Mouse (Mus musculus) kidney, adult 2 months (tissue): ENCODE measurements around the gene Zfp423. TPM values are rescaled to one million over a fixed set of nuclear protein-coding genes. Genes with fewer than 3 reads are reported as not detected.

Experiments used
- DNase-seq: peaks from one replicate; pipeline ENCODE4 v3.0.0; 2021
- H3K27ac ChIP-seq: fragments of 200-500 bp; 2 replicates; pipeline ENCODE4 v1.5.1; 2012; ENCODE audit warnings: low read depth, low read length, control low read depth, inconsistent platforms; ENCODE audit not compliant: insufficient read depth
- H3K27me3 ChIP-seq: fragments of 200-500 bp; replicated peaks from 2 replicates; pipeline ENCODE4 v1.6.1; 2012; ENCODE audit warnings: mild to moderate bottlenecking, moderate library complexity, low read length, inconsistent platforms; ENCODE audit not compliant: control insufficient read depth, insufficient read depth
- H3K36me3 ChIP-seq: fragments of 200-500 bp; 2 replicates; pipeline ENCODE4 v1.6.1; 2012; ENCODE audit warnings: mild to moderate bottlenecking, moderate library complexity, low read length, inconsistent platforms; ENCODE audit not compliant: control insufficient read depth, insufficient read depth
- H3K4me1 ChIP-seq: fragments of 200-500 bp; 2 replicates; pipeline ENCODE4 v1.6.1; 2011; ENCODE audit warnings: low read length; ENCODE audit not compliant: control insufficient read depth, insufficient read depth
- H3K4me3 ChIP-seq: fragments of 200-500 bp; 2 replicates; pipeline ENCODE4 v1.5.1; 2011; ENCODE audit warnings: mild to moderate bottlenecking, low read depth, low read length, control low read depth; ENCODE audit not compliant: insufficient read depth
- CTCF ChIP-seq: fragments of 200-500 bp; conservative IDR thresholded peaks from 2 replicates; pipeline ENCODE4 v1.5.1; 2011; ENCODE audit warnings: low read depth, mild to moderate bottlenecking, control low read depth, low read length, moderate library complexity, mixed read lengths; ENCODE audit not compliant: insufficient read depth, insufficient read length
- POLR2A ChIP-seq: fragments of 200-500 bp; IDR thresholded peaks from one replicate; pipeline ENCODE4 v1.6.1; 2011; ENCODE audit warnings: low read depth, low read length, control low read depth
- WGBS: fragments of 180-500 bp; shearing (Covaris S2); methylation state at CpG from one replicate; pipeline ENCODE4 v1.1.7; 2018; 5-methylcytosine and 5-hydroxymethylcytosine counted together
- polyA plus RNA-seq: library from polyadenylated mRNA; depleted of rRNA; stranded (reverse); fragments of >200 nt; gene quantifications from 2 replicates; pipeline ENCODE4 v1.2.3, GENCODE M21; 2012

The Zfp423 gene
- polyA plus RNA-seq, 1 experiment = 4.1 TPM

GRCm38 (mm10) chr8:87767882-87768281, 191.5 kb downstream of the Zfp423 start:
- no peak for TF ChIP-seq CTCF
- no peak for TF ChIP-seq POLR2A
- DNase-seq = no peak
- H3K4me3 ChIP-seq = no peak overlapping the region
- H3K36me3 ChIP-seq = no peaks in the 10 kb centered on the region
- no peaks in the 10 kb centered on the region for H3K27me3 ChIP-seq
- 69% methylated on average over 9 of the region's 9 CpGs for WGBS
- H3K27ac ChIP-seq = no peak overlapping the region
- H3K4me1 ChIP-seq = no peaks in the 10 kb centered on the region

- DNase-seq = no peak
- Histone ChIP-seq H3K27me3 (no peaks in the 10 kb centered on the region), H3K4me1 (no peaks in the 10 kb centered on the region), H3K27ac (no peak overlapping the region), H3K36me3 (no peaks in the 10 kb centered on the region), H3K4me3 (no peak overlapping the region)
- WGBS = 86% methylated on average over 3 of the region's 3 CpGs
- TF ChIP-seq CTCF (no peak), POLR2A (no peak)
Observed at GRCm38 (mm10) chr8:87765276-87765675, 194.1 kb downstream of the Zfp423 start.

- no peaks in the 10 kb centered on the region for H3K4me1 ChIP-seq
- H3K4me3 ChIP-seq = no peak overlapping the region
- no peak overlapping the region for H3K27ac ChIP-seq
- no peaks in the 10 kb centered on the region for H3K27me3 ChIP-seq
- TF ChIP-seq POLR2A = no peak
- TF ChIP-seq CTCF = no peak
- 60% methylated on average over 8 of the region's 8 CpGs for WGBS
- DNase-seq = no peak
- H3K36me3 ChIP-seq = no peaks in the 10 kb centered on the region
Observed at GRCm38 (mm10) chr8:87758750-87759149, 200.6 kb downstream of the Zfp423 start.

- Histone ChIP-seq H3K36me3 (no peaks in the 10 kb centered on the region), H3K4me1 (no peaks in the 10 kb centered on the region), H3K4me3 (no peak overlapping the region), H3K27me3 (no peaks in the 10 kb centered on the region), H3K27ac (no peak overlapping the region)
- WGBS = 91% methylated on average over 8 of the region's 8 CpGs
- DNase-seq = no peak
- TF ChIP-seq CTCF = no peak
- no peak for TF ChIP-seq POLR2A
Observed at GRCm38 (mm10) chr8:87754853-87755252, 204.5 kb downstream of the Zfp423 start.

GRCm38 (mm10) chr8:87753636-87754035, 205.8 kb downstream of the Zfp423 start:
- no peaks in the 10 kb centered on the region for H3K36me3 ChIP-seq
- peak; percentile 29 for DNase-seq
- no peaks in the 10 kb centered on the region for H3K27me3 ChIP-seq
- 81% methylated on average over 2 of the region's 2 CpGs for WGBS
- H3K4me1 ChIP-seq = no peaks in the 10 kb centered on the region
- no peak overlapping the region for H3K4me3 ChIP-seq
- TF ChIP-seq POLR2A (no peak), CTCF (no peak)
- H3K27ac ChIP-seq = no peak overlapping the region

- no peaks in the 10 kb centered on the region for H3K27me3 ChIP-seq
- no peaks in the 10 kb centered on the region for H3K4me1 ChIP-seq
- no peak overlapping the region for H3K4me3 ChIP-seq
- peak; percentile 25; the same call in 1 of the 2 replicates for TF ChIP-seq CTCF
- no peak for TF ChIP-seq POLR2A
- no peak overlapping the region for H3K27ac ChIP-seq
- WGBS = 50% methylated on average over 8 of the region's 8 CpGs
- H3K36me3 ChIP-seq = no peaks in the 10 kb centered on the region
- peak; percentile 14 for DNase-seq
Observed at GRCm38 (mm10) chr8:87753148-87753547, 206.2 kb downstream of the Zfp423 start.

GRCm38 (mm10) chr8:87752710-87753109, 206.7 kb downstream of the Zfp423 start:
- Histone ChIP-seq H3K27ac (no peak overlapping the region), H3K4me3 (no peak overlapping the region), H3K4me1 (no peaks in the 10 kb centered on the region), H3K36me3 (no peaks in the 10 kb centered on the region), H3K27me3 (no peaks in the 10 kb centered on the region)
- TF ChIP-seq CTCF (no peak), POLR2A (no peak)
- peak; percentile 9 for DNase-seq
- 68% methylated on average over 13 of the region's 13 CpGs for WGBS
